Mouse (Mus musculus): ENCODE results near the gene Ddx55. TPM values are rescaled to one million over a fixed set of nuclear protein-coding genes. Genes with fewer than 3 reads are reported as not detected.
"Not testable (repeated sequence)": the region's sequence is repeated elsewhere in the genome, so short reads cannot be mapped to it uniquely, and the experiment has no call there.

The Ddx55 gene
- polyA plus RNA-seq, 1 experiment from 2014 or later = 12.3 TPM

- Histone ChIP-seq H3K36me3 (peaks cover 24% of the 10 kb centered on the region), H3K27me3 (no peaks in the 10 kb centered on the region), H3K9me3 (no peaks in the 10 kb centered on the region), H3K4me1 (peaks cover 19% of the 10 kb centered on the region), H3K4me3 (peak within 1 kb of the TSS; percentile 80), H3K9ac (peak within 1 kb of the TSS; percentile 85), H3K27ac (peak within 1 kb of the TSS; percentile 85), H3K4me2 (peak within 1 kb of the TSS; percentile 65)
- ATAC-seq (ENCODE audit: borderline replicate concordance, extremely low read depth, low FRiP score, low TSS enrichment) = peak; percentile 95
- under 1% methylated on average over 34 of the region's 35 CpGs for WGBS
These were observed 12.3 kb upstream of the Ddx55 start, which contains the start of gene Tmed2 for GRCm38 (mm10) chr5:124540383-124540786. Gene Tmed2, plus strand, starts transcription at chr5:124540695.

DNA sequence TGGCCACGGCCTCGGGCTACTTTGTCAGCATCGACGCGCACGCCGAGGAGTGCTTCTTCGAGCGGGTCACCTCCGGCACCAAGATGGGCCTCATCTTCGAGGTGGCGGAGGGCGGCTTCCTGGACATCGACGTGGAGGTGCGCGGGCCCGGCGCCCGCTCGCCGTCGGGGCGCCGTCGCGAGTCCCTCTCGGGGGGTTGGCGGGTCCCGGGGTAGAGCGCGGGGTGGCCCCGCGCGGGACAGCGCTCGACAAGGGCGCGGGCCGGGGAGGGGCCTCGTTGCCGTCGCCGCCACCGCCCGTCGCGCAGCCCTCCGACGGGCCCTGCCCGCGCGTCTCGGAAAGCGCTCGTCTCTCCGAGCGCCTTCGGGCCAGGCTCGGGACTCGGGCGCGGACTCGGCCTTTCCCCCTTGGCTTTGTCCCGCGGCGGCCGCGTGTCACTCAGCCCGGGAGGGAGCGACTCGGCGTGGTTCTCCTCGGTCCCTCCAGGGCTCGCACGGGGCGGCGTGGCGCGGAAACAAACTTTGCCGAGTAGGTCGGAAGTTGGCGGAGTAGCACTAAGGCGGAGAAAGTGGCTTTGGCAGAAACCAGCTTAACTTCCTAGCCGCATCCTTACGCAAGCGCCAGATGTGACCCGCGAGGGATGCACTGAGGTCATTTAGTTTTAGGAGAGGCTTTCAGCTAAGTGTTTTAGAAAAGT is 11.6 kb upstream of the Ddx55 start:
- Histone ChIP-seq H3K9ac (peak overlapping the region; percentile 85), H3K36me3 (peaks cover 31% of the 10 kb centered on the region), H3K4me2 (peak overlapping the region; percentile 65), H3K27me3 (no peaks in the 10 kb centered on the region), H3K9me3 (no peaks in the 10 kb centered on the region), H3K4me3 (peak overlapping the region; percentile 80), H3K27ac (peak overlapping the region; percentile 85), H3K4me1 (peaks cover 19% of the 10 kb centered on the region)
- under 1% methylated on average over 78 of the region's 89 CpGs for WGBS
- ATAC-seq (ENCODE audit: borderline replicate concordance, extremely low read depth, low FRiP score, low TSS enrichment) = peak; percentile 73

GRCm38 (mm10) chr5:124541602-124541973 is 11.1 kb upstream of the Ddx55 start:
- ATAC-seq (ENCODE audit: borderline replicate concordance, extremely low read depth, low FRiP score, low TSS enrichment) = no peak
- Histone ChIP-seq H3K27ac (peak overlapping the region; percentile 85), H3K9ac (peak overlapping the region; percentile 85), H3K4me1 (peaks cover 18% of the 10 kb centered on the region), H3K36me3 (peaks cover 36% of the 10 kb centered on the region), H3K4me2 (peak overlapping the region; percentile 65), H3K27me3 (no peaks in the 10 kb centered on the region), H3K9me3 (no peaks in the 10 kb centered on the region), H3K4me3 (peak overlapping the region; percentile 80)
- WGBS = 5% methylated on average over 8 of the region's 8 CpGs

DNA sequence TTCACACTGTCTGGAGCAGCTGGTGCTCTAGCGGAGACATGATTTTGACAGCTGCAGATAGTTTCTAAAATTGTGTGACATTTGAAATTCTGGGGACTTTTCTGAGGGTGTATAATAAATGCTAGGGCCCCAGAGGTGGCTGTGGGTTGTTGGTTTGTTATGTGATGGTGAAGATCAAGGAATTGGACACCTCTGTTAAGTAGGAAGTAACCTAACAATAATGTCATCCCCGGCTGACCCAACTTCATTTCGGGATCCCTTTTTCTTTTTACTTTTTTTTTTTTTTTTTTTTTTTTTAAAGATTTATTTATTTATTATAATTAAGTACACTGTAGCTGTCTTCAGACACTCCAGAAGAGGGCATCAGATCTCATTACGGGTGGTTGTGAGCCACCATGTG is 1.9 kb upstream of the Ddx55 start:
- H3K4me3 ChIP-seq; H3K27ac ChIP-seq; ATAC-seq (ENCODE audit: borderline replicate concordance, extremely low read depth, low FRiP score, low TSS enrichment); H3K9me3 ChIP-seq; H3K4me2 ChIP-seq; H3K27me3 ChIP-seq; H3K9ac ChIP-seq: not testable (repeated sequence)
- H3K4me1 ChIP-seq = peaks cover 14% of the 10 kb centered on the region
- 63% methylated on average over 4 of the region's 4 CpGs for WGBS
- peaks cover 49% of the 10 kb centered on the region for H3K36me3 ChIP-seq

DNA sequence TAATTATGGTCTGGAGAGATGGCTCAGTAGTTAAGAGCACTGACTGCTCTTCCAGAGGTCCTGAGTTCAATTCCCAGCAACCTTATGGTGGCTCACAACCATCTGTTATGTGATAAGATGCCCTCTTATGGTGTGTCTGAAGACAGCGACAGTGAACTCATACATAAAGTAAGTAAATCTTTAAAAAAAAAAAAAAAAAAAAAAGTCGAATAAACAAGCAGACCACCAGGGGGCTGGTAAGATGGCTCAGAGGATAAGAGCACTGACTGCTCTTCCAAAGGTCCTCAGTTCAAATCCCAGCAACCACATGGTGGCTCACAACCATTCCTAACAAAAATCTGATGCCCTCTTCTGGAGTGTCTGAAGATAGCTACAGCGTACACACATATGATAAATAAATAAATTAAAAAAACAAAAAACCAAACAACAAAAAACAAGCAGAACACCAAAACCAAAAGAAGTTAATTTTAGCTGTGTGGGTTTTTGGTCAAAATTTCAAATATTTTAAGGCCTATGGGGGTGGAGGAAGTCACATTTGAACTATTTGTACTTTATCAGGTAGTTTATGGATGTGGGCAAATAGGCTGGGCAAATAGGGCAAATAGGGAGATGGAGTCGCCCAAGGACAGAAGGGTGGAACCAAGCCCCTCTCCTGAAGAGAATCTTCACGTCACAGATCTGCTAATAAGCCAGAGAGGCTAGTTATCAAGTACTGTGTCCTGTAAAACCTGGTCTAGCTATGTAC is 1.1 kb upstream of the Ddx55 start:
- Histone ChIP-seq H3K9ac (peak overlapping the region; percentile 73), H3K4me3 (peak overlapping the region; percentile 94), H3K27ac (peak overlapping the region; percentile 87), H3K4me2 (peak overlapping the region; percentile 73), H3K4me1 (peaks cover 14% of the 10 kb centered on the region), H3K36me3 (peaks cover 48% of the 10 kb centered on the region)
- not testable (repeated sequence) for H3K27me3 ChIP-seq; ATAC-seq (ENCODE audit: borderline replicate concordance, extremely low read depth, low FRiP score, low TSS enrichment); H3K9me3 ChIP-seq
- 31% methylated on average over 5 of the region's 5 CpGs for WGBS

- 6% methylated on average over 9 of the region's 9 CpGs for WGBS
- Histone ChIP-seq H3K27me3 (no peaks in the 10 kb centered on the region), H3K9ac (peak overlapping the region; percentile 73), H3K9me3 (no peaks in the 10 kb centered on the region), H3K27ac (peak overlapping the region; percentile 87), H3K36me3 (peaks cover 48% of the 10 kb centered on the region), H3K4me3 (peak overlapping the region; percentile 94), H3K4me2 (peak overlapping the region; percentile 73), H3K4me1 (peaks cover 14% of the 10 kb centered on the region)
- no peak for ATAC-seq (ENCODE audit: borderline replicate concordance, extremely low read depth, low FRiP score, low TSS enrichment)
These were observed 581 bp upstream of the Ddx55 start for GRCm38 (mm10) chr5:124552094-124552472.

DNA sequence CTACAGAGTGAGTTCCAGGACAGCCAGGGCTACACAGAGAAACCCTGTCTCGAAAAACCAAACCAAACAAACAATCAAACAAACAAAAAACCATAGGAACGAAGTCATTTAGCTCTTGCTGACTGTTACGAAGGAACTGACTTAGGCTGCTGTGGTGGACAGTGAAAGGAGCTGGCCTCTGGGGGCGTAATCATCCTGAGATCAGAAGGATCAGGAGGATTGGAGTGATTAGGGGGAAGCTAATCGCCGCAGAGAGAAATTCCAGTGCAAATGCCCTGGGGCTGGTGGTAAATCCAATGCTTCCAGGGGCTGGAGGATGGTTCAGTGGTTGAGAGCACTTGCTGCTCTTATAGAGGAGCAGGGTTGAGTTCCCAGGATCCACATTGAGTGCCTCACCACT is 943 bp downstream of the Ddx55 start:
- 68% methylated on average over 6 of the region's 6 CpGs for WGBS
- H3K9ac ChIP-seq = no peak overlapping the region
- ATAC-seq (ENCODE audit: borderline replicate concordance, extremely low read depth, low FRiP score, low TSS enrichment) = no peak

DNA sequence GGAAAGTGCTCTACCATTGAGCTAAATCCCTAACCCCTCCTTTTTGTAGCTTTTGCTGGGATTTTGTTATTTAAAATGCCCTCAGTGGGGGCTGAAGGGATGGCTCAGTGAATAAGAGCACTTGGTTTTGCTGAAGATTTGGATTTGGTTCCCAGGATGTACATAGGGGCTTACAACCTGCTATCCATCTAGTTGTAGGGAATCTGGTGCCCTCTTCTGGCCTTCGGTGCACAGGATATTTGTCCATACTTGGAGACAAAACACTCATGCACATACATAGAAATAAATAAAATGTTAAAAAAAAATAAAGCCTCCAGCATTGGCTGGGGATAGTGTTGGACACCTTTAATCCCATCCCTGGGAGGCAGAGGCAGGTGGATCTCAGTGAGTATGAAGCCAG is 2.5 kb downstream of the Ddx55 start:
- no peak for ATAC-seq (ENCODE audit: borderline replicate concordance, extremely low read depth, low FRiP score, low TSS enrichment)
- Histone ChIP-seq H3K27me3 (no peaks in the 10 kb centered on the region), H3K36me3 (peaks cover 56% of the 10 kb centered on the region), H3K4me3 (no peak overlapping the region), H3K9ac (no peak overlapping the region), H3K9me3 (no peaks in the 10 kb centered on the region), H3K4me1 (peaks cover 14% of the 10 kb centered on the region), H3K4me2 (no peak overlapping the region), H3K27ac (no peak overlapping the region)
- WGBS = 61% methylated on average over 1 of the region's 1 CpGs

More for the DNA sequence above, 943 bp downstream of the Ddx55 start:
- no peaks in the 10 kb centered on the region for H3K27me3 ChIP-seq
- peak overlapping the region; percentile 73 for H3K4me2 ChIP-seq
- peaks cover 14% of the 10 kb centered on the region for H3K4me1 ChIP-seq
- no peak overlapping the region for H3K27ac ChIP-seq
- peak overlapping the region; percentile 94; the same call in 1 of the 2 replicates for H3K4me3 ChIP-seq
- H3K36me3 ChIP-seq = peaks cover 46% of the 10 kb centered on the region
- no peaks in the 10 kb centered on the region for H3K9me3 ChIP-seq

GRCm38 (mm10) chr5:124571068-124571467 is 18.4 kb downstream of the Ddx55 start:
- H3K4me1 ChIP-seq = no peaks in the 10 kb centered on the region
- H3K27ac ChIP-seq = no peak overlapping the region
- no peak for ATAC-seq (ENCODE audit: borderline replicate concordance, extremely low read depth, low FRiP score, low TSS enrichment)
- no peak overlapping the region for H3K4me3 ChIP-seq
- no peaks in the 10 kb centered on the region for H3K27me3 ChIP-seq
- 76% methylated on average over 12 of the region's 12 CpGs for WGBS
- peaks cover 94% of the 10 kb centered on the region for H3K36me3 ChIP-seq
- no peaks in the 10 kb centered on the region for H3K9me3 ChIP-seq
- H3K9ac ChIP-seq = no peak overlapping the region
- H3K4me2 ChIP-seq = no peak overlapping the region

DNA sequence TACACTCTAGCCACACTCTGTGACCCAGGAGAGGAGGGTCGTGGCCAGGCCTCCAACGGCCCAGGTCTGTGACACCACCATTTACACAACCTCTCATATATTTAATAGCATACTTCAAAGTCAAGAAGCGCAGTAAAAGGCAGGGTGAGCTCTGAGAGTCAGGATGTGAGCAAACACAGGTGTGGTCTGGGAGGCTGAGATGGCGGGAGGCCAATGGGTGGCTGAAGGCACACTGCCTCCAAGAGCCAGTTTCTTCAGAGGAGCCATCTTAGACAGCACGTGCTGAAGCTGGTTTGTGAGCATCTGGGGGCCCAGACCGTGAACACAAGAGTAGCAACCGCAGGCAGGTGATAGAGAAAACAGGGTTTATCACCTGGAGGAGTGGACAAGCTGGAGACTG is 22.8 kb downstream of the Ddx55 start:
- H3K9ac ChIP-seq = no peak overlapping the region
- H3K36me3 ChIP-seq = peaks cover 64% of the 10 kb centered on the region
- H3K27me3 ChIP-seq = no peaks in the 10 kb centered on the region
- no peak for ATAC-seq (ENCODE audit: borderline replicate concordance, extremely low read depth, low FRiP score, low TSS enrichment)
- peaks cover 20% of the 10 kb centered on the region for H3K4me1 ChIP-seq
- no peaks in the 10 kb centered on the region for H3K9me3 ChIP-seq
- no peak overlapping the region for H3K4me3 ChIP-seq
- no peak overlapping the region for H3K27ac ChIP-seq
- H3K4me2 ChIP-seq = no peak overlapping the region
- 78% methylated on average over 7 of the region's 7 CpGs for WGBS

GRCm38 (mm10) chr5:124578633-124579317 is 26.1 kb downstream of the Ddx55 start, which contains the start of the genes Eif2b1 and Gtf2h3:
Gene Eif2b1, minus strand, starts transcription at chr5:124579131.
Gene Gtf2h3, plus strand, starts transcription at chr5:124579140.
- Histone ChIP-seq H3K27ac (no peak within 1 kb of the TSS; the same call in 1 of the 2 replicates), H3K27me3 (no peaks in the 10 kb centered on the region), H3K36me3 (peaks cover 32% of the 10 kb centered on the region), H3K4me1 (peaks cover 35% of the 10 kb centered on the region), H3K9ac (peak within 1 kb of the TSS; percentile 70), H3K4me2 (peak within 1 kb of the TSS; percentile 72), H3K4me3 (peak within 1 kb of the TSS; percentile 71), H3K9me3 (no peaks in the 10 kb centered on the region)
- ATAC-seq (ENCODE audit: borderline replicate concordance, extremely low read depth, low FRiP score, low TSS enrichment) = peak; percentile 77; the same call in 1 of the 2 replicates
- WGBS = 1% methylated on average over 50 of the region's 51 CpGs
